Mouse (Mus musculus): ENCODE results near the gene Zfhx3. TPM values are rescaled to one million over a fixed set of nuclear protein-coding genes. Genes with fewer than 3 reads are reported as not detected.

The Zfhx3 gene
- total RNA-seq, 2 experiments from 2014 or later: 2.1 to 10.9 TPM

- ATAC-seq (ENCODE audit: poor library complexity, severe bottlenecking): peak; percentile 54
Observed at GRCm38 (mm10) chr8:108693841-108694240, 751.4 kb downstream of the Zfhx3 start.

- no peak for ATAC-seq (ENCODE audit: poor library complexity, severe bottlenecking)
Observed at GRCm38 (mm10) chr8:108694516-108694915, 752.1 kb downstream of the Zfhx3 start.

DNA sequence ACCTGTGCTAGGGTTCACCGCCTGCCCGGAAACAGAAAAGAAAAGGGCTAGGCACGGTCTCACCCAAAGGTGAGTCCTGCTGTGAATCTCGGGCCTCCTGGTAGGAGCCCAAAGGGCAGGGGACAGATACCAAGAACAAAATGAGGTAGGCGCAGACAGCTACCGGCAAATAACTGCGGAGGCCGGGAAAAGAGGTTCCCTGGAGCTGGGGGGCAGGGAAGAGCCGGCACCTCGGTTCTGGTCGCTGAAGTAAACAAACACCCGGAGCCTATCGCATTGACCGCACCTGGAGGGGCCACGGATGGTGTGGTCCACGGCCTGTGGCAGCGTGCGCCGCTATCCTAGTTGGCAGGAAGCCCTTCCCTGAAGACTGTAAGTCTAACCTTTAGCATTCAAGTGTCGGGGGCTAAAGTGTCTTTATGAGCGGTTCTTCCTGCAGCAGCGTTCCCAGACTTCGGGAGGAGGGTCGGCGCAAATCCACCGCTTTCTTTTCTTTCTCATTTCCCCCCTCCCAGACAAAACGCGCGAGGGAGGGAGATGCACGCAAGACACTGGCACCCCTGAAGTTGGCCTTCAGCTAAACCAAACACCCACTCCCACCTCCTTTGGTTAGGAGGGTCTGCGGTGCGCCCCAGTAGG, 752.9 kb downstream of the Zfhx3 start:
- no peak for ATAC-seq (ENCODE audit: poor library complexity, severe bottlenecking)

DNA sequence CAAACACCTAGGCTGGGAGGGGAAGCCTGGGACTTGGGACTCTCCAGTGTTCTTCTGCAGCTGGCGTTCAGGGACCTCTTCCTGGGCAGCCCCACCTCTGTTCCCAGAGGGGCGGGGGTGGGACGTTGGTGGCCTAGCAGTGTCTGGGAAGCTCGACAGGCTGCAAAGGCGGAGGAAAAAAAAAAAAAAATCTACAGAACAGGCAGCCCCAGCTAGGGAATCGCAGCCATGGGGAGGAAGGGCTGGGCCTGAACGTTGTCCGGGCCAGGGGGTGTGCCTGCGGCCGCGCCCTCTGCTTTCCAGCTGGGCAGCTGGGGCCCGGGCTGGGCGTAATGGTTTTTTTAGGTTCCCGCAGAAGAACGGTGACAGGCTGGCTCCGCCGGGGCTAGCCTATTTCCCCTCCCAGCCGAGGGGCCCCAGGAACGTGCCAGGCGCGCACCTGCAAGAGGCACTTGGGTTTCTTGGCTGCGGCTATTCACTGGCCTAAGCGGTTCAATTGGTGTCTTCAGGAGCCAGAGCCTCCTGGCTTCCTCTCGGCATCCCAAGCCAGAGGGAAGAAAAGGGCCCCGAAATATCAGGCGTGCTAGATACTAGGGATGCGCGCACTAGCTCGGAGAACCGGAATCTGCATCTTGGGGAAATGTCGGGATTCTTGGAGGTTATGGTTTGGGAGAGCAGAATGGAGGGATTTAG, 753.6 kb downstream of the Zfhx3 start:
- ATAC-seq (ENCODE audit: poor library complexity, severe bottlenecking): peak; percentile 42

- peak; percentile 19; the same call in 1 of the 2 replicates for ATAC-seq (ENCODE audit: poor library complexity, severe bottlenecking)
Observed at GRCm38 (mm10) chr8:108696631-108697410, 754.4 kb downstream of the Zfhx3 start.

GRCm38 (mm10) chr8:108697589-108697988, 755.1 kb downstream of the Zfhx3 start:
- ATAC-seq (ENCODE audit: poor library complexity, severe bottlenecking): no peak

- no peak for ATAC-seq (ENCODE audit: poor library complexity, severe bottlenecking)
Observed at GRCm38 (mm10) chr8:108698101-108698660, 755.7 kb downstream of the Zfhx3 start.

GRCm38 (mm10) chr8:108699011-108699410, 756.6 kb downstream of the Zfhx3 start:
- ATAC-seq (ENCODE audit: poor library complexity, severe bottlenecking): no peak

- no peak for ATAC-seq (ENCODE audit: poor library complexity, severe bottlenecking)
Observed at GRCm38 (mm10) chr8:108699454-108700345, 757.3 kb downstream of the Zfhx3 start.

- no peak for ATAC-seq (ENCODE audit: poor library complexity, severe bottlenecking)
Observed at GRCm38 (mm10) chr8:108701381-108702175, 759.1 kb downstream of the Zfhx3 start.

- ATAC-seq (ENCODE audit: poor library complexity, severe bottlenecking): no peak
Observed at GRCm38 (mm10) chr8:108702201-108702600, 759.8 kb downstream of the Zfhx3 start.

DNA sequence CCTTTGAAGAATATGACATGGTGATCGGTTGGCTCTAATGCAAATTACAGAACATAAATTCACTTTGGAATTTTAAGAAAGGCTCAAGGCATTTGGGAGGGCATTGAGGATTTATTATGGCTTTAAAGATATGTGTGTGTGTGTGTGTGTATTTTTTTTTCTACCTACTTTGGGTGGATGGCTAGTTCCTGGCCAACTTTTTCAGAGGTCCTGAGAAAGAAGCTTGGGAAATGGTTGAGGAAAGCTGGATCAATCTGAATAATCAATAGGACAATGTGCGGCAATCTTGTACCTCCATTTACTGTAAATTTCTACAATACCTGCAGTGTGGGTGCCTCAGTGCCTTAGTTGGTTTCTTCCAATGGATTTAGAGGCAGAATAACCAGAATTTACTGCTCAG, 763.3 kb downstream of the Zfhx3 start:
- ATAC-seq (ENCODE audit: poor library complexity, severe bottlenecking): no peak

DNA sequence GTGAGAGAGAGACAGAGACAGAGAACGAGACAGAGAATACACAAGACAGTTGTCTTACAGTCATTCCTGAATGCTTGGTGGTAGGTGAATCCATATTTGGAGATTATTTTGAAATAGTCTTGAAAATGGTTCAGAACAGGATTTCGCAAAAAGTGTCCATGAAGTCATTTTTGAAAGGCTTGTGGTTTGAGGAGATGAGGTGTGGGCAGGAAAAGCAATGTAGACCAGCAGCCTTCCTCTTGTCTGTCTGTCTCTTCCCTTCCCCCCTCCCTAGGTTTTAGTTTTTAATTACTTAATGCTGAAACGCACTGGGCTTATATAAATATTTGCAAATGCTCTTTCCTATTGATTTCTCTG, 764.0 kb downstream of the Zfhx3 start:
- ATAC-seq (ENCODE audit: poor library complexity, severe bottlenecking): peak; percentile 34

DNA sequence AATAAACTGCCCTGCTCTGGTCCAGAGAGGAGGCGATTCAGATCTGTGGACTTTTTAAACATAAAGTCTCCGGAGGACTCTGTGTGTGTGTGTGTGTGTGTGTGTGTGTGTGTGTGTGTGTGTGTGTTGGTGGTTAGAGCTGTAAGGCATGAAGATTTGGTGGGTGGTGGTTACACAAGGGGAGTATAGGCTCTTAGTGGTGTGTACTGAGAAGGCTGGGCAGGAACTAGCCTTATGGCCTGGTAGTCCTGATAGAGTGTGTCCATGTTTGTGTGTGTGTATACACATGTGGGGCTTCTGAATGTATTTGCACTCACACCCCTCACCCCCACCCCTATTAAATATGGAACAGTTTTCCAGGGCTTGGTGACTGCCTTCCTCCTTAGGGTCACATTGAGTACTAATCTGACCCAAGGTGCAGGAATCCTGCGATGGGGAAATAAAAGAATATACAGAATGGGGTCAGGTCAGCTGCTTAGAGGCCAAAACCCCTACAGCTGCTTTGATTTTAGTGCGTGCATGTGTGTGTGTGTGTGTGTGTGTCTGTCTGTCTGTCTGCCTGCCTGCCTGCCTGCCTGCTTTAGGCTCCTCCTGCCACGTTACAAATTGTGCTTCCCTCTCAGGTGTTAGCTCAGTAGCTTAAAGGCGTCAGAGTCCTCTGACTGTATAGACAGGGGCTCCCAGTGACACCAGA, 764.6 kb downstream of the Zfhx3 start:
- ATAC-seq (ENCODE audit: poor library complexity, severe bottlenecking): no peak

DNA sequence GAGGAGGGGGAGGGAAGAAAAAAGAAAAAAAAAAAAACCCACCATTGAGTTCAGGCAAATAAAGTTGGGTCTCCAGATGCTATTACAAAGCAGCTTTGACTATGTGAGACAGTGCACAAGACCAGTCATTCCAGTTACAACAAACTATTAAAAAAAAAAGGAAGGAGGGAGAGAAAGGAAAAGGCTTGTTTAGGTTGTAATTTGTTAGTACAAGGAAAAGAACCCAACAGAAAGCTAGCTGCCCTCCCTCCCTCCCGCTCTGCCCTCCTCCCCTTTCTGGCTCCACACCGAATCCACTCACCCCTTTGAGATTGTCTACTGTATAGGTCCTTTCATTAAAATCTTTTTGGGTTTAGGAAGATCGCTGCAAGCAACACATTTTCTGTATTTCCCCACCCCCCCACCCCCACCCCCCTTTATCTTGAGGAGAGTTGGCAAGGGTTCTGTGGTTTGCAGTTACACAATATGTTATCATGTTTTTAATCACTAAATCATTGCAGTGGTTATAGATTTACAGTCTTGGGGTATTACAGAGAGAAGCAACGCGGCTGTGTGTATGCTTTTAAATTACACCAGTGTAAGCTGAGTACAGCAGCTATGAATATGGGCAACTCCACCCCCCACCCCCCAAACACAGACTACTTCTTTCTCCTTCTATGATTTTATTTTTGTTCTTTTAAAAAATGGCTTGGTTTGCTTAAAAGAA, 765.3 kb downstream of the Zfhx3 start:
- no peak for ATAC-seq (ENCODE audit: poor library complexity, severe bottlenecking)

- ATAC-seq (ENCODE audit: poor library complexity, severe bottlenecking): no peak
Observed at GRCm38 (mm10) chr8:108708833-108709387, 766.5 kb downstream of the Zfhx3 start.

GRCm38 (mm10) chr8:108709441-108709840, 767.0 kb downstream of the Zfhx3 start:
- no peak for ATAC-seq (ENCODE audit: poor library complexity, severe bottlenecking)

GRCm38 (mm10) chr8:108709928-108710606, 767.6 kb downstream of the Zfhx3 start:
- peak; percentile 44 for ATAC-seq (ENCODE audit: poor library complexity, severe bottlenecking)

Data from megakaryocyte, adult 5-6 weeks (primary cell).